Mouse (Mus musculus) splenic B cell, adult 2 months (primary cell): Measurements from ENCODE around the gene Slc22a2.
A peak's percentile ranks its signal among the peaks of the same experiment; 100 is the strongest.
"Not testable (repeated sequence)": the region's sequence is repeated elsewhere in the genome, so short reads cannot be mapped to it uniquely, and the experiment has no call there.

Source experiments
- DNase-seq: peaks from one replicate; pipeline ENCODE4 v3.0.0-alpha.2; 2011; ENCODE audit warnings: low read depth, low spot score
- H3K27me3 ChIP-seq: 2 replicates; pipeline ENCODE4 v1.6.1; 2012; ENCODE audit warnings: mild to moderate bottlenecking, low read length, moderate library complexity, mixed read lengths; ENCODE audit not compliant: control insufficient read depth, poor library complexity, insufficient read depth, severe bottlenecking
- H3K36me3 ChIP-seq: 2 replicates; pipeline ENCODE4 v1.6.1; 2012; ENCODE audit warnings: mild to moderate bottlenecking, low read length, moderate library complexity, mixed read lengths; ENCODE audit not compliant: control insufficient read depth, poor library complexity, insufficient read depth, severe bottlenecking

The Slc22a2 gene

GRCm38 (mm10) chr17:12583991-12584390 lies at the start of gene Slc22a2:
TSS of gene Slc22a2 (plus strand) at chr17:12584132.
- Histone ChIP-seq H3K36me3 (no peaks in the 10 kb centered on the region), H3K27me3 (no peaks in the 10 kb centered on the region)
- no peak for DNase-seq

GRCm38 (mm10) chr17:12534353-12535145 lies 49.4 kb upstream of the Slc22a2 start:
- no peaks in the 10 kb centered on the region for H3K27me3 ChIP-seq
- H3K36me3 ChIP-seq: no peaks in the 10 kb centered on the region
- peak; percentile 71 for DNase-seq

- no peak for DNase-seq
- Histone ChIP-seq H3K27me3 (no peaks in the 10 kb centered on the region), H3K36me3 (no peaks in the 10 kb centered on the region)
Measured at GRCm38 (mm10) chr17:12562215-12562614, 21.7 kb upstream of the Slc22a2 start.

- not testable (repeated sequence) for H3K27me3 ChIP-seq, H3K36me3 ChIP-seq, DNase-seq
Measured at GRCm38 (mm10) chr17:12564481-12565000, 19.4 kb upstream of the Slc22a2 start.

GRCm38 (mm10) chr17:12565443-12565842 lies 18.5 kb upstream of the Slc22a2 start:
- Histone ChIP-seq H3K27me3 (no peaks in the 10 kb centered on the region), H3K36me3 (no peaks in the 10 kb centered on the region)
- no peak for DNase-seq

- H3K36me3 ChIP-seq: no peaks in the 10 kb centered on the region
- no peak for DNase-seq
- no peaks in the 10 kb centered on the region for H3K27me3 ChIP-seq
Measured at GRCm38 (mm10) chr17:12571316-12571715, 12.6 kb upstream of the Slc22a2 start.

- H3K36me3 ChIP-seq: no peaks in the 10 kb centered on the region
- no peaks in the 10 kb centered on the region for H3K27me3 ChIP-seq
- DNase-seq: no peak
Measured at GRCm38 (mm10) chr17:12571924-12572463, 11.9 kb upstream of the Slc22a2 start.

- no peak for DNase-seq
- no peaks in the 10 kb centered on the region for H3K36me3 ChIP-seq
Measured at GRCm38 (mm10) chr17:12575391-12575790, 8.5 kb upstream of the Slc22a2 start.

GRCm38 (mm10) chr17:12577096-12577495 lies 6.8 kb upstream of the Slc22a2 start:
- DNase-seq: no peak
- no peaks in the 10 kb centered on the region for H3K36me3 ChIP-seq
- H3K27me3 ChIP-seq: no peaks in the 10 kb centered on the region

More at GRCm38 (mm10) chr17:12575391-12575790, 8.5 kb upstream of the Slc22a2 start:
- no peaks in the 10 kb centered on the region for H3K27me3 ChIP-seq

- Histone ChIP-seq H3K27me3 (no peaks in the 10 kb centered on the region), H3K36me3 (no peaks in the 10 kb centered on the region)
- no peak for DNase-seq
Measured at GRCm38 (mm10) chr17:12585366-12585765, 1.4 kb downstream of the Slc22a2 start.

- no peak for DNase-seq
- Histone ChIP-seq H3K36me3 (no peaks in the 10 kb centered on the region), H3K27me3 (no peaks in the 10 kb centered on the region)
Measured at GRCm38 (mm10) chr17:12586966-12587365, 3.0 kb downstream of the Slc22a2 start.

- Histone ChIP-seq H3K36me3 (no peaks in the 10 kb centered on the region), H3K27me3 (no peaks in the 10 kb centered on the region)
- no peak for DNase-seq
Measured at GRCm38 (mm10) chr17:12588801-12589247, 4.9 kb downstream of the Slc22a2 start.

GRCm38 (mm10) chr17:12590911-12591625 lies 7.1 kb downstream of the Slc22a2 start:
- no peak for DNase-seq
- Histone ChIP-seq H3K27me3 (no peaks in the 10 kb centered on the region), H3K36me3 (no peaks in the 10 kb centered on the region)

- DNase-seq: no peak
- H3K27me3 ChIP-seq: no peaks in the 10 kb centered on the region
- H3K36me3 ChIP-seq: no peaks in the 10 kb centered on the region
Measured at GRCm38 (mm10) chr17:12595846-12596515, 12.0 kb downstream of the Slc22a2 start.
